Mouse (Mus musculus) kidney, adult 18-20 months (tissue): Measurements from ENCODE around the gene Rasal1.

Source experiments
- DNase-seq: peaks from one replicate; pipeline ENCODE4 v3.0.0; 2021

Gene Rasal1

DNA sequence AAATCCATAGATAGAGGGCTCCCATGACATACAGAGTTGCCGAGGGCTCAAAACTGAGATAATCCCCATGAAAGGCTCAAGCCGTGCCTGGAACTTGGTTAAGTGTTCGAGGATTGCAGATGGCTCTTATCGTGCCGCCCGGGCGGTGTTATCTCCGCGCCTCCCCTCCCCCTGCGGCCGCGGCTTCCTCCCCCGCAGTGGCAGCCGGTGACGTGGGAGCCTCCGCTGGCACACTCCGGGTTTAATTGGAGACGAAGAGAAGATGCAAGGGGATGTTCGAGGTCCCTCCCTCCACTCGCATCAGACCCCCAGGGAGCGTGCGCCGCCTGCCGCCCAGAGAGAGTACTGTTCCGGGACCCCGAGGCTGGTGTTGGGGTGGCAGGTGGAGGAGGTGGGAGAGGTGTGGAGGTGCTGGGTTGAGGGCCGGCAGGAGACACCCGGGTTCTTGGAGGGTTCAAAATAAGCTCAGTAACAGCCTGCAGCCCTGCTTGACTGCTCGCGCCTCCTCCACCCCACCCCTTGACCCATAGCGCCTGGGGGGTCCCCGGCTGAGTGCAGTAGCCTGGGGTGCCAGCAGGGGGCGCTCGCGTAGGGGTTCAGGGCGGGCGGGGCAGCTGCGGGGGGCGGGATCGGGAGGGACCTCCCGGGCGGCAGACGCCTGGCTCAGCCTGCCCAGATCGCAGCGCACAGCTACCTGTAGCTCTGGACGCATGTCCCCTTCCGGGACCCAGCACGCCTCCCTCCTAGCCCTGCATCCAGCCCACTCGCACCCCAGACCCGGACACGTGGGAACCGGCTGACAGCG is at the start of gene Rasal1:
Gene Rasal1, plus strand, starts transcription at position 244 of the 805 bp plus-strand sequence.
- peak; percentile 49 for DNase-seq

DNA sequence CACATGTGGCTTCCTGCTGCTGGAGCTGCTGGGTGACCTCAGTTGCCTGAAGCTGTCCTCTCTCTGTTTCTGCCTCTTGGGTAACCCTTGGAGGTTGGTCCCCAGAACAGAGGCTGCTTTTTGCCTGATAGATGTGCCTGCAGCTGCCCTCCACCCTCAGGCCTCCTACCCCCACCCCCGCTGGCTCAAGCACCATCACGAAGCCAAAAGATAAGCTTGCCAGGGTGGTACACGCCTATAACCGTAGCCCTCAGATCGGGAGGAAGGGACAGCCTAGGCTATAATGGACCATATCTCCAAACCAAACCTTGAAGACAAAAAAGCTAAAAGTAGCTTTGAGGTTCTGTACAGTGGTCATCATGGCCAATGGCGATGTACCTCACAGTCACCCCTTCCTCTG is 49.0 kb upstream of the Rasal1 start:
- no peak for DNase-seq

DNA sequence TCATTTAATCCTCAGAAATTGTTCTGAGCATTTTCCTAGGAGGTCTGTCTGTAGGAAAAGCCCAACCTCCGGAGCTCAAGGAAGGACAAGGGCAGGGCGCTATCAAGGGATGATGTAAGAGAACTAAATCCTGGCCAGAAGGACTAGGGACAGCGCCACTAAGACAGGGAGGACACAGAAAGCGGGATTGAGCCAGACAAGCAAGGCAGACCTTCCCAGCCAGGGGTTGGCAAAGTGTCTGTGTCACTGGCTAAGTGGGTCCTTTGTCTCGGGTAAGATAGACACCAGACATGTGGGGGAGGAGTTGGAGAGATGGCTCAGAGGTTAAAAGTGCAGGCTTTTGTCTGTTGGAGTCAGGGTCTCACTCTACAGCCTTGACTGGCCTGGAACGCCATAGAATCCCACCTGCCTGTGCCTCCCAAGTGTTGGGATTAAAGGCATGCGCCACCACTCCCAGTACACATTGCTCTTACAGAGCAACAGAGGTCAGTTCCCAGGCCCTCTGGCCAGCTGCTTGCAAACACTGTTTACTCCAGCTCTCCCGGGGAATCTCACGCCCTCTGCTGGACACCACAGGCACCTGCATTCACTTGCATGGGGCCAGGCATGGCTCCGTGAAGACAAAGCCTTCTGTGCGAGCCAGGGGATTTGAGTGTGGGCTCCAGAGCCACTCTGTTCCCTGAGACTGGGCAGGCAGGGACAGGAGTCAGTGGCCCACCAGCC is 47.5 kb upstream of the Rasal1 start:
- DNase-seq, result no peak

DNA sequence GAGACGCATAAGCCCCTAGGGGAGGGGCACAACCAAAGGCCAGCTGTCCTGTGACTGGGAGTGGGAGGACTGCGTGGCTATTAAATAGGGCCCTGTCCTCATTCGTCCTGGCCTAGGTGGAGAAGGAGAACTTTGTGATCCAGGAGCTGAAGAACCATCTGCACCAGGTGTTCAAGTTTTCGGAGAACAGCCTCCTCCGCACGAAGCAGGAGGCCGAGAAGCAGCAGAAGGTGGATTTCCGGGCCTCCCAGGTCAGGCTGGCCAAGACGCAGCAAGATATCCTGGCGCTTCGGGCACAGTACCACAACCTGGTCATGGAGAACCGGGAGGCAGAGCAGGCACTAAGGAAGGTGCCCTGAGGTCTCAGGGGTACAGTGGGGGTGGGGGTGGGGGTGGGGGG is 46.4 kb upstream of the Rasal1 start:
- DNase-seq, result no peak

DNA sequence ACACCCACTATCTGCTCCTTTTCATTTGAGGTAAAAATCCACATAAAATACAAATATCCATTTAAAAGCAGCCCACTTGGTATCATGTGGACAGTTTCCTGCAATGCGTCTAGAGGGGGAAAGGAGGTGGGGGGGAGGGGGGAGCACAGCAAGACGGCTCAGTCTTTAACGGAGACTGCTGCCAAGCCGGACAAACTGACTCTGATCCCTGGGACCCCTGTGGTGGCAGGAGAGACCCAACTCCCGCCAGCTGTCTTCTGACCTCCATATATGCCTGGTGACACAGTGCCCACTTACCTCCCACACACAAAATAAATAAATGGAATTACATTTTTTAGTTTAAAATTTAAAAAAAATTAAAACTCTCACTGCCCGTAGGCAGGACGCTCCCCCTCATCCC is 45.1 kb upstream of the Rasal1 start:
- DNase-seq, result no peak

DNA sequence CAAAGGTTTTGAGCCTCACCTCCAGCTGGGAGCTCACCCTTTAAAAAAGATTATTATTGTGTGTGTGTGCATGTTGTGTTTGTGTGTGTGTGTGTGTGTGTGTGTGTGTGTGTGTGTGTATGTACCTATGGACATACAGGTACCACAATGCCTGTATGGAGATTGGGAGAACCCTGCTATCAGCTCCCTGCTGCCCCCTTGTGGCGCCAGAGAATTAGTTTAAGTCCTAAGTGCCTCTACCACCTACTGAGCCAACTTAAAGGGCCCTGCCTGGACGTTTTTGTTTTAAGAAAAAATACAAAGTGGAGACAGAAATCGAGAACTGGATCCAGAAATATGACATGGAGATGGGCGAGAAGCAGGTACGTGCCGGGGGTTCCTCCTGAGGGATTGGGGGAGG is 43.8 kb upstream of the Rasal1 start:
- peak; percentile 90 for DNase-seq

DNA sequence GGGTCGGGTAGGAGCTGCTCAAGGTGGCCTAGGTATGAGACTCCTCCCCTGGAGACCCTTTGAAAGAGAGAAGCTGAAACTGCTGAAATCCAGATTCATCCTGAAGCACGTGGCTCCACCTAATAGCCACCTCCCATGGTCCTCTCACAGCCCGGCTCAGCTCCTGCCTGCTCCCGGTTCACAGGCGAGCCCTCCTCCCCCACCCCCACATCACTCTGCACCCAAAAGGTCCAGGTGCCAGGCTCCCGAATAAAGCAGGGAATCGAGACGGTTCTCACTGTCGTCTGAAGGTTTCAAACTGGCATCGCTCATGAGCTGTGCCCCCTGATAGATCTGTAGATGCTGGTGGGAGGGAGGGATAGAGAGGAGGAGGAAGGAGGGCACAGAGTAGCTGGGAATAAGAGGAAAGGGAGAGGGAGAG is 43.4 kb upstream of the Rasal1 start:
- no peak for DNase-seq

DNA sequence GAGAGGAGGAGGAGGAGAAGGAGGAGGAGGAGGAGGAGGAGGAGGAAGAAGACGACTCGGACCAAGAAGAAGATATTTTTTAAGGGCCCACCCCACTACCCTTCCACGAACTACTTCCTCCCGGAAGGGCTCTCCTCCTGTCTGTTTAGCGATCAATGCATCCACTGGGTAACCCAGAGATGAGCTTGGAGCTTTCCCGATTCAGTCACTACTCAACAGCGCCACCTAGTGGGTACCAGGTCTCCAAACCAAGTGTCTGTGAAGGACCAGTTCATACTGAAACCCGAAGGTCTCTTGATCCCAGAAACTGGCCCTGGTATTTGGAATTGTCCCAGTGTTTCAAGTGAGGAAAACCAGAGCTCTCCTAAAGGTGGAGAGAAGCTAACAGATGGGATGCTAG is 42.9 kb upstream of the Rasal1 start:
- DNase-seq, result peak; percentile 84

DNA sequence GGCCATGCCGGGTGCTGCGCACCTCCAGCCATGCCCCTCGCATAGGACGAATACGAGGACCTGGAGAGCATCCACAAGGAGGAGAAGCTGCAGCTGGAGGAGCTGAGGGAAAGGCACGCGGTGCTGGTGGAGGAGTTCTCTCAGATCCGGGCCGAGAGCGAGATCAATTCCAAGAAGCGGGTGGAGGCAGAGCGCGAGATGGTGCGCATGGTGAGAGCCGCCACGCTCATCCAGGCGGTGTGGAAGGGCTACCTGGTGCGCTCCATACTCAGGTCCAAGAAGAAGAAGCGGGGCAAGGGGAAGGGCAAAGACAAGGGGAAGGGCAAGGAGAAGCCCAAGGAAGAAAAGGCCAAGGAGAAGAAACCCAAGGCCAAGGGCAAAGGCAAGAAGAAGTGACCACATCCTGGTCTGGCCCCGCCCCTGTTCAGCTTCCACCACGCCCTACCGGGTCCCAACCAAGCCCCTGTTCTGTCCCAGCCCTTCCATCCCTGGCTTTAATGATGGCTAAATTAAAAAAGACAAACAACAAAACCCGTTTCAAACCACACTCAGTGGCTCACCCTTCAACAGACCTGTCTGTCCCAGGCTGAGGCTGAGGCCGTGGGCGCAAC is 41.9 kb upstream of the Rasal1 start:
- DNase-seq, result no peak

DNA sequence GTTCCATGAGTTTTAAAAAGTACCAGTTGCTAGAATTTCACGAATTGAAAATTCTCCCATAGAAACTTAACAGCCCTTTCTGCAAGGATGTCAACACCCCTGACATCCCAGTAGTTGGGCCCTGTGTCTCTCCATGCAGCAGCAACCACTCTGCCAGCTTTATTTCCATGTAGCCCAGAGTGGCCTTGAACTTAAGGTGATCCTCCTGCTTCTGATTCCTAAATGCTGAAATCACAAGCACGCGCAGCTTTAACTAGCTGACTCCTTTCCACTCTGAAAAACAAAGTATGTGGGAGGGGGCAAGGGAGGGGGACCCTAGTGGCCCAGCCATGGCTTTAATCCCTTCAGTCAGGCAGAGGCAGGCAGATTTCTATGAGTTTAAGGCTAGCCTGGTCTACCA is 41.3 kb upstream of the Rasal1 start:
- DNase-seq, result no peak

DNA sequence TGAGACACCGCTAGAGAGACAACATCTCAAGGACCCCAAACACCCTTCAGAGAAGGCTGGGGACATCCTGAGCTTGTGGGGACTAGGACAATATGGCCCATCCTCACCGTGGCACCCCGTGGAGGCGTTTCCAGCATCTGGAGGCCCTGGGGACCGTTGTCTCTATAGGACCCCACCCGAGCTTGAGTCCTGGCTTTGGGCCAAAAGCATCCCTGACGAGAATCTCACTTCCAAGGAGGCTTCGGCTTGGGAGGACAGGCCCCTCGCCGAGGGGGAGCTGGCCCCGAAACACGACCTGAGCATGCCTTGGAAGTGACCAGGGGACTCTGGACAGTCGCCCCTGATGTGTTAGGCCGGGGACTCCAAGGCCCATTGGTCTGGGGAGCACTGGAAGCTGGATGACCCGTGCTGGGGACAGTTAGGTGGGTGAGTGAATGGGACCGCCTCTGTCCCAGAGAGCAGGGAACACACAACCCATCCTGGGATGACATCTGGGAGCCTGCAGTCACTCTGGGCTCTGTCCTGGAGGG is 39.3 kb upstream of the Rasal1 start:
- no peak for DNase-seq

DNA sequence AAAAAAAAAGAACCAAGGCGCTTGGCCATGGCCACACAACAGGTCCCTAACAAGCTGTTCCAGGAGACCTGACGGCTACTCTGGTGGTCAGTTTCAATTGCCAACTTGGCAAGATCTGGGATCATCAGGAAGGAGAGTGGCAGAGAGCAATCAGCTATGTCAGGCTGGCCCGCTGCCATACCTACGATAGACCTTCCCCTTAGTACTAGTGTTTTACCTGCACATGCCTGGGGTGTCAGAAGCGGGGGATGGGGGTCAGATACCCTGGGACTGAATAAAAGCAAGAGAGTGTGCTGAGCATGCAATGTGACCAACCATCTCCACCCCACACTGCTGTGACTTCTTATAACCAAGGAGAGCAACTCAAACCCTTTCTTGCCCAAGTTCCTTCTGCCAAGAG is 37.7 kb upstream of the Rasal1 start:
- DNase-seq, result peak; percentile 27

DNA sequence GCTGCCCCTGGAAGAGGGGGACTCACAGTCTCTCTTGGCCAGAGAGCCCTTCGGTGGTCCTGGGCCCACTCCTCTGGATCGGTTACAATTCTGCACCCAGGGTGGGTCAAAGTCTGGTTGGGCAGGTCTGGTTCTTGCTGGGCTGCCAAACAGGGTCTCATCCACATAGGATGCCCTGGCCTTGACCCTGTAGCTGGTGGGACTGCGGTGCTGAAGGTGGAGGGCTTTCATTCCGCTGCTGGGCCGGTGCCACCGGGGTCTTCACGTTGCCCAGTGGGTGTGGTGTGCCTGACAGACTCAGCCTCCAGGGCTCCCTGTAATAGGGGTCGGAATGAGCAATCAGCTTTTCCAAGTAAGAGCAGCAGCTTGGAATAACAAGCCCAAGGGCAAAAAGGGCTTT is 37.2 kb upstream of the Rasal1 start:
- DNase-seq, result no peak

DNA sequence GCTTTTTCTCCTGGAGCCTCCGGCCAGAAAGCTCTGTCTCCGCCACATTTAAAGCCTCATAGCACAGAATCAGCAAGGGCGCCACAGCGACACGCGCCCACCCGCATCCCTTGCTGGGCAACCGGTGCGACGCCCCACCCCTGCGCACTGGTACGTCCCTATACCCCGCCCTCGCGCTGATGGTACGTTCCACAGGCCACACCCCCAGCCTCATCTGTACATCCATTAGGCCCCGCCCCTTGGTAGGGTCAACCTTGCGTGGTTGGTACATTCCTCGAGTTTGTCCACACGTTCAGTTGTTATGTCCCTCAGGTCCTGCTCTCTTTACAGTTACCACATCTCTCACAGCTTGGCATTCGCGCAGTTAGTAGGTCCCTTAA is 36.2 kb upstream of the Rasal1 start, which contains the start of the genes Rita1 and Ddx54:
Gene Rita1, minus strand, starts transcription at position 148 of the 380 bp plus-strand sequence.
Gene Ddx54, plus strand, starts transcription at position 298 of the 380 bp plus-strand sequence.
- peak; percentile 100 for DNase-seq

DNA sequence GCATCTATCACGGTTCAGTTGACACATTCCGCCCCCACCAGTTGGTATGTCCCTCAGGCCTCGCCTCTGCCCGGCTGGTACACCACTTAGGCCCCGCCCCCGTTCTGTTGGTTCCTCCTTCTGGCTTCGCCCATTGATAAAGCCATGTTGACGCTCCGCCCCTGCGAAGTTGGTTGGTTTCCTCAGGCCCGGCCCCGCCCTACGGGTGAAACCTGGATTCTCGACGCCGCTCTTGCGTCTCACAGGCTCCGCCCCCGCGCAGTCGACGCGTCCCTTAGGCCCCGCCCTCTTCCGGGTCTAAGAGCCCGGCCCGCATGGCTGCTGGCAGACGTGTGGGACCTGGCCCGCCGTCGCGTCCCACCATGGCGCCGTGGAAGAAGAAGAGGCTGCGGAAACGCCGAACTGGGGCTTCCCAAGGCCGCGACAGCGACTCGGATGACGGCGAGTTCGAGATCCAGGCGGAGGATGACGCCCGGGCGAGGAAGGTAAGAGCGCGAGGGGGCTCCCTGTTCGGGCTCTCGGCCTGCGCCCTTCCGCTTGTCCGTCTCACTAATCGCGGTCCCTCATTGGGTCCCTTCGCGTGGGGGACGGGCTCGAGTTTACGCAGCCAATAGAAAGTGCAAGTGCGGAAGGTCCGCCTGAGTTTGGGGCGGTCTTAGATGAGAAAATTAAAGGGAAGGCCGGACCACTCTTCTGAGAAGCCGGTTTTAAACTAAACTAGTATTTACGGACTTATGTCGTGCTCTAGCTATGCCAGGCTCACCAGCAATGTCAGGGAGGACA is 35.6 kb upstream of the Rasal1 start:
- peak; percentile 100 for DNase-seq

DNA sequence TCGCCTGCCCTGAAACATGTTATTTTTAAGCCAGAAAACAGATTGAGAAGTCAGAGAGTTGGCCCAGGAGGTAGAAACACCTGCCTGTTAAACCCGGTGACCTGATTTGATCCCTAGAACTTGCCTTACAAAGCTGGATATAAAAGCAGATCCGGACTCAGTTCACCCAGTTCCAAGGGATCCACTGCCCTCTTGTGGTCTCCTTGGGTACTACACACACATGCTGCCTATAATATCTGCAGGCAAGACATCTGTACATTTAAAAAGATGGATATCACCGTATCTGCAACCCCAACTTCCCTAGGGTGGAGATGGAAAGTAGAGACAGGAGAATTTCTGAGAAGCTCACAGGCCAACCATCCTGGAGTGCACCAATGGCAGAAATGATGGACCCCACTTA is 32.7 kb upstream of the Rasal1 start:
- no peak for DNase-seq

DNA sequence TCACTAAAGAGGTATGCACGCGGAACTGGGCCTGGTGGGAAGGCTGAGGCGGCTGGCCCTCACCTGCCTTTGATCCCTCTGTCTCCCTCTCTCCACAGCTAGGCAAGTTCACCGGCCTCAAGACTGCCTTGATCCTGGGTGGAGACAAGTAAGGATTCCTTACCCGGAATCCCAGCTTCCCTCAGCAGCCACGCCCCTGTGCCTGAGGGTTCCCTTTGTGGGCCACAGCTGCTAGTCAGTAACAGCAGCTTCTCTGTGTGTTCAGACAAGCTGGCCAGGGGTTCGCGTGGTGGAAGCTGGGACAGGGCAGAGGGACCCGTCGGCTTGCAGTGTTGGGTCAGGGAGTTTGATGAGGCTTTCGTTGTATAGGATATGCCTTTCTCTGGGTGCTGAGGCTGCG is 29.8 kb upstream of the Rasal1 start:
- no peak for DNase-seq

DNA sequence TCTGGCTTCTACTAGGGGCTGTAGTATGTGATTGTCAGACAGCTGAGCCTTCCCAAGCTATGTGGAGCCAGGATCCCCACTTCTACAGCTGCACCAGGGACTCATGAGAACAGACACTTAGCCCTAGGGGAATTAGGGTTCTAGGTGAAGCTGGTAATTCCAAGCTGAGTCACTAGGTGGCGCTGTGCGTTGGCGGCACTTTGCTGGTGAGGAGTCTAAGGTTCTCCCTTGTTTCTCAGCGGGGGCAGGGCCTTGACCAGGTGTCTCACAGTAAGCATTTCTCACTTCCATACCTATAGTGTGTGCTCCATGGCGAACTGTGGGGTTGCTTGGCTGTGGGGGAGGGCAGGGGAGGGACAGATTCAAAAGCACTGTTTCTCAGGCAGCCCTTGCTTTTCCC is 29.4 kb upstream of the Rasal1 start:
- DNase-seq, result peak; percentile 64

DNA sequence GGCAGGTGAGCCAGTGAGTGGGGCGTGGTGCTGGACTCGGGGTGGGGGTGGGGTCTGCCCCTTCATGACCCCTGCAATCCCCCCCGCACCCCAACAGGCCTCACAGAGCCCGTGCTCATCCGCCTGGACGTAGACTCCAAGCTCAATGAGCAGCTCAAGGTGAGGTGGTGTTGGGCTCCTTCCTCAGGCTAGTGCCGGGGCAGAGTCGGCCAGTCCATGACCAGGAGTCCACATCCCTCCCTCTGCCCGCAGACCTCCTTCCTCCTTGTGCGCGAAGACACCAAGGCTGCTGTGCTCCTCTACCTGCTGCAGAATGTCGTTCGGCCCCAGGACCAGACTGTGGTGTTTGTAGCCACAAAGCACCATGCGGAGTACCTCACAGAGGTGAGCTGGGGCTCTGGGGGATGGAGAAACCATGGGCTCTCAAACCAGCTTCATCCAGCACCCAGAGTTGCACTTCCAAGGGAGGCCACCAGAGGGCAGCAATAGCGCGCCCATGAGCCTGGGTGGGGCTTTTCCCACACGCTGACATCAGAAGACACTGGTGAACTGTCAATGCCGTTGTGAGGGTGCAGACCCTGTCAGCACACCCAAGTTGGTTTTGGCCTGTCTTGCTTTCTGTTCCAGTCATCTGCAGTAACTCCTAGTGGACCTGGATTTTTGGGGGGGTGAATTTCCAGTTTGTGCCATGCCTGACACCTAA is 28.1 kb upstream of the Rasal1 start:
- DNase-seq, result peak; percentile 85

DNA sequence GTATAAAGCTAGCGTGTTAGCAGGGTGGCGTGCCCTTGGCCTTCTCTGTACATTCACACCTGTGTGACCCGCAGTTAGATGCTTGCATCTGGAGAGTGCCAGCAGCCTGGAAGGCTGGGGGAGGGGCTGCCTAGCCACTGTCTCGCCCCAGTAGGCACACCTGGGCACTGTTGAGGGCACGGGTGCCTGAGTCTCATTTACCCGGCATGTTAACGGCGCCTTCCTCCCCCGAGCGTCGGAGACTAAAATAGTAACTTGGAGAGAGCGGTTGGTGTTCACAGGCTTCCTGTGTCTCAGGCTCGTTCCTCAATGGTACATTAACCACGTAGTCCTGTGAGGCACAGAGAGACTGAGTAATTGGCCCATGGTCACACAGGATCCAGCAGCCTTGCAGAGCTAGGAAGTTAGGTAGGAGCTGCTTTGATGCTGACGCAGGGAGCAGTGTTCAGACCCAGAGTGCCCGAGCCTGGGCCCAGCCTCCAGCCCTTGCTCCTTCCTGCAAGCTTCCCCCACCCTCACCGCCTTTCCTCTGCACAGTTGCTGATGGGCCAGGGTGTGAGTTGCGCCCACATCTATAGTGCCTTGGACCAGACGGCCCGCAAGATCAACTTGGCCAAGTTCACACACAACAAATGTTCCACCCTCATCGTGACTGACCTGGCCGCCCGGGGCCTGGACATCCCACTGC is 27.4 kb upstream of the Rasal1 start:
- peak; percentile 66 for DNase-seq

DNA sequence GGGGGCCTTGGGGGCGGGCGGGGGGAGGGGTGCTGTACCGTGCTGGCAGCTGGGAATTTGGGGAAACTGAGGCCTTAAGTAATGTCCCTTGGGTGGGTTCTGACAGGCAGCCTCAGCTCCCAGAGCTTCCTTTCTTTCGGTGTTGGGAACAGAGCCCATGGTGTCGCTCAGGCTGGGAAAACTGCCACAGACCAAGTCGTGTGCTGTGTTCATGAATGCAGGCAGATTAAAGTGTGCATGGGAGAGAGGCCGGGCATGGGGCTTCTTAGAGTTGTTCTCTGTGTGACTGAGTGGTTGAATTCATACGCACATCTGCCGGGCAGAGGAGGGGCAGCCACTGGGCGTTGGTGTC is 26.8 kb upstream of the Rasal1 start:
- no peak for DNase-seq
